Mouse (Mus musculus) retina, postnatal 1 day (tissue): ENCODE results near the gene Herpud1.
"Not testable (repeated sequence)": the region's sequence is repeated elsewhere in the genome, so short reads cannot be mapped to it uniquely, and the experiment has no call there.

Experiments used
- DNase-seq: peaks from one replicate; pipeline ENCODE4 v3.0.0-alpha.2; 2012

The Herpud1 gene

GRCm38 (mm10) chr8:94376176-94376575 is 10.1 kb upstream of the Herpud1 start:
- no peak for DNase-seq

GRCm38 (mm10) chr8:94376580-94376979 is 9.7 kb upstream of the Herpud1 start:
- no peak for DNase-seq

GRCm38 (mm10) chr8:94377031-94377430 is 9.2 kb upstream of the Herpud1 start:
- DNase-seq, result no peak

- DNase-seq, result no peak
Observed at GRCm38 (mm10) chr8:94377714-94378205, 8.5 kb upstream of the Herpud1 start.

- no peak for DNase-seq
Observed at GRCm38 (mm10) chr8:94378763-94379415, 7.3 kb upstream of the Herpud1 start.

GRCm38 (mm10) chr8:94379686-94380085 is 6.6 kb upstream of the Herpud1 start:
- DNase-seq, result no peak

- no peak for DNase-seq
Observed at GRCm38 (mm10) chr8:94384166-94384565, 2.1 kb upstream of the Herpud1 start.

- DNase-seq, result no peak
Observed at GRCm38 (mm10) chr8:94385506-94386213, 578 bp upstream of the Herpud1 start.

GRCm38 (mm10) chr8:94387027-94387684 is 918 bp downstream of the Herpud1 start:
- DNase-seq, result peak; percentile 90

GRCm38 (mm10) chr8:94387785-94388184 is 1.5 kb downstream of the Herpud1 start:
- DNase-seq, result no peak

- no peak for DNase-seq
Observed at GRCm38 (mm10) chr8:94389531-94389930, 3.3 kb downstream of the Herpud1 start.

- DNase-seq, result no peak
Observed at GRCm38 (mm10) chr8:94390429-94390828, 4.2 kb downstream of the Herpud1 start.

GRCm38 (mm10) chr8:94390910-94391309 is 4.7 kb downstream of the Herpud1 start:
- DNase-seq, result no peak

- peak; percentile 63 for DNase-seq
Observed at GRCm38 (mm10) chr8:94392147-94392546, 5.9 kb downstream of the Herpud1 start.

- no peak for DNase-seq
Observed at GRCm38 (mm10) chr8:94392648-94393047, 6.4 kb downstream of the Herpud1 start.

- no peak for DNase-seq
Observed at GRCm38 (mm10) chr8:94395851-94396540, 9.8 kb downstream of the Herpud1 start.

- peak; percentile 65 for DNase-seq
Observed at GRCm38 (mm10) chr8:94396964-94397657, 10.9 kb downstream of the Herpud1 start.

- no peak for DNase-seq
Observed at GRCm38 (mm10) chr8:94398587-94398986, 12.3 kb downstream of the Herpud1 start.

- DNase-seq, result no peak
Observed at GRCm38 (mm10) chr8:94399361-94399953, 13.2 kb downstream of the Herpud1 start.

GRCm38 (mm10) chr8:94399957-94400356 is 13.7 kb downstream of the Herpud1 start:
- not testable (repeated sequence) for DNase-seq

GRCm38 (mm10) chr8:94408443-94409080 is 22.3 kb downstream of the Herpud1 start:
- DNase-seq, result no peak

- DNase-seq, result no peak
Observed at GRCm38 (mm10) chr8:94409523-94409922, 23.3 kb downstream of the Herpud1 start.
